Mouse (Mus musculus) kidney, adult 2 months (tissue): ENCODE data around the gene Psmb10. TPM values are rescaled to one million over a fixed set of nuclear protein-coding genes. Genes with fewer than 3 reads are reported as not detected.

Experiments
- DNase-seq: peaks from one replicate; pipeline ENCODE4 v3.0.0; 2021
- H3K27ac ChIP-seq: fragments of 200-500 bp; 2 replicates; pipeline ENCODE4 v1.5.1; 2012; ENCODE audit warnings: low read depth, low read length, control low read depth, inconsistent platforms; ENCODE audit not compliant: insufficient read depth
- H3K27me3 ChIP-seq: fragments of 200-500 bp; replicated peaks from 2 replicates; pipeline ENCODE4 v1.6.1; 2012; ENCODE audit warnings: mild to moderate bottlenecking, moderate library complexity, low read length, inconsistent platforms; ENCODE audit not compliant: control insufficient read depth, insufficient read depth
- H3K36me3 ChIP-seq: fragments of 200-500 bp; 2 replicates; pipeline ENCODE4 v1.6.1; 2012; ENCODE audit warnings: mild to moderate bottlenecking, moderate library complexity, low read length, inconsistent platforms; ENCODE audit not compliant: control insufficient read depth, insufficient read depth
- H3K4me1 ChIP-seq: fragments of 200-500 bp; 2 replicates; pipeline ENCODE4 v1.6.1; 2011; ENCODE audit warnings: low read length; ENCODE audit not compliant: control insufficient read depth, insufficient read depth
- H3K4me3 ChIP-seq: fragments of 200-500 bp; 2 replicates; pipeline ENCODE4 v1.5.1; 2011; ENCODE audit warnings: mild to moderate bottlenecking, low read depth, low read length, control low read depth; ENCODE audit not compliant: insufficient read depth
- CTCF ChIP-seq: fragments of 200-500 bp; conservative IDR thresholded peaks from 2 replicates; pipeline ENCODE4 v1.5.1; 2011; ENCODE audit warnings: low read depth, mild to moderate bottlenecking, control low read depth, low read length, moderate library complexity, mixed read lengths; ENCODE audit not compliant: insufficient read depth, insufficient read length
- POLR2A ChIP-seq: fragments of 200-500 bp; IDR thresholded peaks from one replicate; pipeline ENCODE4 v1.6.1; 2011; ENCODE audit warnings: low read depth, low read length, control low read depth
- WGBS: fragments of 180-500 bp; shearing (Covaris S2); methylation state at CpG from one replicate; pipeline ENCODE4 v1.1.7; 2018; 5-methylcytosine and 5-hydroxymethylcytosine counted together
- polyA plus RNA-seq: library from polyadenylated mRNA; depleted of rRNA; stranded (reverse); fragments of >200 nt; gene quantifications from 2 replicates; pipeline ENCODE4 v1.2.3, GENCODE M21; 2012

Gene Psmb10
- polyA plus RNA-seq, 1 experiment = 88.0 TPM

DNA sequence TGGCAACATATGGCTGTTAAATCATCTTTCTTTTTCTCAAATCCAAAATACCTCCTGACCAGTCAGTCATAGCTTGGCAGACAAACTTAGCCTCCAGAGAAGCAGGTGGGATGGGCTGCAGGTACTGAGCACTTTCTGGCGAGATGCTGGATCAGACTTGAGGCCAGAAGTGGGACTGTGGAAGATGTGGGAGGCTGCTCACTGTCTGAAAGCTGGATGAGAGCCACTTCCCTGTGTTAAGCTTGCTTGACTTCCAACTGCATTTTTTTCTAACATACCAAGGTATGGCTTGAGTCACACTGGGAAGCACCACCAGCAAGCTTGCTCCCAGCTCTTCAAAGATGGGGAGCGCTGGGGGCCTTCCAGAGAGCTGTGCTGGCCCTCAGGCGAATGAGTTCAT is 13.1 kb downstream of the Psmb10 start:
- no peaks in the 10 kb centered on the region for H3K4me1 ChIP-seq
- no peaks in the 10 kb centered on the region for H3K27me3 ChIP-seq
- no peak overlapping the region for H3K27ac ChIP-seq
- no peaks in the 10 kb centered on the region for H3K36me3 ChIP-seq
- WGBS = 79% methylated on average over 3 of the region's 3 CpGs
- DNase-seq = no peak
- H3K4me3 ChIP-seq = no peak overlapping the region
- no peak for TF ChIP-seq CTCF
- no peak for TF ChIP-seq POLR2A

DNA sequence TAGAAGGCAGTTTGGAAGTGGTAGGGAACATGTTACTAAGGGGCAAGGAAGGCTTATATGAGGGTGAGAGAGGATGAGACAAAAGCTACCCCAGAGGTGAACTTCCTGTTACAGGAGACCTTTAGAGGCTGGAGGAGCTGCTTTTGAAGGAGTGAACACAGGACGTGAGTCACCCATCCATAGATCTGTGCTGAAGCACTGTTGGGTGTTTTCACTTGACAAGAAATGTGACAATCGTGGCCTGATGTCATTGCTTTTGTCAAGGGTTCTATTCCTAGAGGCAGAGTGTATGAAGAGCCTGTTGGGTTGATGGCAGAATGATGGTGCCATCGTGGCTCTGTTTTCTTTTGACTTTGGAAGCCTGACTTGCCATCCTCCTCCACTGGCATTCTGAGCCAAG is 18.9 kb downstream of the Psmb10 start:
- no peak overlapping the region for H3K4me3 ChIP-seq
- H3K36me3 ChIP-seq = no peaks in the 10 kb centered on the region
- no peaks in the 10 kb centered on the region for H3K4me1 ChIP-seq
- no peak overlapping the region for H3K27ac ChIP-seq
- no peak for DNase-seq
- H3K27me3 ChIP-seq = no peaks in the 10 kb centered on the region
- WGBS = 70% methylated on average over 3 of the region's 3 CpGs
- TF ChIP-seq POLR2A (no peak), CTCF (no peak)

DNA sequence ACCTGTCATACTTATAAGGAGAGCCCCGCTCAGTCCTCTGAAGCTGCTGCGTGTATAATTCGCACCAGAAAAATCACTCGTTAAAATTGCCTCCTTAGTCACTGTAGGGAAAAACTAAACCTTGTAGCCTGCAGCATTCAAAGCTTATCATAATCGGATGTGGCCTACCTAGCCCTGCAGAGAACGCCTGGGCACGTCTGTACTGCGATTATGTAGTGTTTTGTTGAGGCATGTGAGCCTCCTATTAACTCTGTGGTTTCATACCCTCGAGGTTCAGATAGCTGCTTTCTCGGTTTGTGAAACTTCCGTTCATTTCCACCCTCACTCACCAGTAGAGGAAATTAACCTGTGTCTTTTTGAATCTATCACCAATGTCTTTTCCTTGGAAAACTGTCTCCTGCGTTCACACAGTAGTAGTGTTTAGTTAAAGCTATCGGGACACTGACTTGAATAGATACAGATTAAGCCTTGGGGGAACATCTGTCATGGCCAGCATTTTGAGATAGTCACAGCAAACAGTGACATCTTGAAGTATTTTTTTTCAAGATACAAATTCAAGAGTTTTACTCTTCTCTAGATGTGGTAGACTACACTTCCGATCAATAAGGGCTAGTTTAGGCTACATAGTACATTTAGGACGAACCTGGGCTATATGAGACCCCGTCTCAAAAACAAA is 37.2 kb downstream of the Psmb10 start:
- 25% methylated on average over 16 of the region's 16 CpGs for WGBS

DNA sequence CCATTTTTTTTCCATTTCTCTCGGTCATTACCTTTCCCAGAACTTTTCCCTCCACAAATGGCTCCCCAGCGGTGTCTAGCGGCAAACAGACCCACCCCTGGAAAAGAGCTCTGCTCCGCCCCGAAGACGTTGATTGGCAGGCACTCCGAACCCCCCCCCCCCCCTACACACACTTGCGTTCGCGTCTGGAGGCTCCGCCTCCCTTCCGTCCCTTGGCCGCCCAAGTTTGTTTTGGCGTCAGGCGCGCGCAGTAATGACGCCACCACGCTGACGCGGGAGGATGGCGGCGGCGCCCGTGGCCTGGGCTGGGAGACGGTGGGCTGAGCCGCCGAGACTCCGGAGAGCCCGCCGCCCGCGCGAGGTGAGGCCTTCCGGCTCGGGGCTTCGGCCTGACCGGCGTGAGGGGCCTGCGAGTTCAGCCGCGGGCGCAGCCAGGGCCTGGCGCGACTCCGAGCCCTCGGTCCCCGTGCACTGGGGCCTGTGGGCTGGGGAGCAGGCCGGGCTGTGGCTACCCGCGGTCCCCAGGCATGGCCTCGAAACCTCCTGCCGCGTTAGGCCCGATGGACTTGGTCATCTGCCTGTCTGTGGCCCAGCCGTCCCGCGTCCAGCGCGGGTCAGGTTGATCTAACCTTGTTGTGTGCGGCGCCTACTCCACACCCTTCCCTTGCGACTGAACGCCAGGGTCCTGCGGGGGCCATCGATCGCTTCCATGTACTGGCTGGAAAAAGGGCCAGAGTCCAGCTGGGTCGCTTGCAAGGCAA is 37.9 kb downstream of the Psmb10 start, which contains the start of gene Pskh1:
Gene Pskh1, plus strand, starts transcription at position 262 of the 761 bp plus-strand sequence.
- Histone ChIP-seq H3K4me3 (peak within 1 kb of the TSS; percentile 90), H3K27me3 (no peaks in the 10 kb centered on the region), H3K36me3 (no peaks in the 10 kb centered on the region; the same call in 1 of the 2 replicates), H3K27ac (peak within 1 kb of the TSS; percentile 59), H3K4me1 (peaks cover 2% of the 10 kb centered on the region; the same call in 1 of the 2 replicates)
- WGBS = under 1% methylated on average over 68 of the region's 68 CpGs
- peak; percentile 95 for DNase-seq
- TF ChIP-seq POLR2A = peak; percentile 43
- TF ChIP-seq CTCF = no peak

More for the DNA sequence above, 37.2 kb downstream of the Psmb10 start:
- DNase-seq = no peak
- H3K36me3 ChIP-seq = no peaks in the 10 kb centered on the region; the same call in 1 of the 2 replicates
- no peak overlapping the region for H3K27ac ChIP-seq
- H3K4me3 ChIP-seq = peak overlapping the region; percentile 90
- H3K27me3 ChIP-seq = no peaks in the 10 kb centered on the region
- peaks cover 2% of the 10 kb centered on the region; the same call in 1 of the 2 replicates for H3K4me1 ChIP-seq
- TF ChIP-seq CTCF = no peak

DNA sequence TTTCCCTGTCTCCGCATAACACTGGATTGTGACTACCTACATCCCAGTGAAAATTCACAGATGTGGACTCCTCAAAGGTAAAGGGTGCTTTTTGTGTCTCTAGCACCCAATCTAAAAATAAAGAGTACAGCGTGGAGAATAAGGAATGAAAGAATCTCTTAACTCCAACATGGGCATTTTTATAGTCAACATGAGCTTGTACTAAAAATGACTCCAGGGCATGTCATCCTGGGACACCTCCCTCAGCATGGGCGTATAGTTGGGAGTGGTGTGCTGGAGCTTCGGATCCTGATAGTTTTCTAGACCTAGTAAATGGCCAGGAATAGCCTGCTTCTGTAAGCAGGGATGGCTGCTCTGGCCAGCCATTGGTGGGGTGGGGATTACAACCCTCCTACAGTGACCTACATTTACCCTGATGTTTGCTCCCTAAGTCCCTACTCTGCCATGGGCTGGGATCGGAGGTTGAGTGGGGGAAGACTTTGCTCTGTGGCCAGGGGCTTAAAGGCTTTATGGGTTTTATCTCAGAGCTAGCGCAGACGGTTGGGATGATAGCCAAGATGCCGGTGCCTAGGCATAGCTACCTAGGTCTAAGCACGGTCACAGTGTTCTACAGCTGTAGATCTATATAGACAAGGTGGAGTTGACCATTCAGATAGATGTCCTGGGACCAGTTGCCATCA is 40.3 kb downstream of the Psmb10 start:
- Histone ChIP-seq H3K27me3 (no peaks in the 10 kb centered on the region), H3K4me3 (no peak overlapping the region), H3K27ac (no peak overlapping the region), H3K36me3 (no peaks in the 10 kb centered on the region), H3K4me1 (peaks cover 2% of the 10 kb centered on the region; the same call in 1 of the 2 replicates)
- no peak for TF ChIP-seq CTCF
- no peak for TF ChIP-seq POLR2A
- 82% methylated on average over 9 of the region's 9 CpGs for WGBS
- no peak for DNase-seq

DNA sequence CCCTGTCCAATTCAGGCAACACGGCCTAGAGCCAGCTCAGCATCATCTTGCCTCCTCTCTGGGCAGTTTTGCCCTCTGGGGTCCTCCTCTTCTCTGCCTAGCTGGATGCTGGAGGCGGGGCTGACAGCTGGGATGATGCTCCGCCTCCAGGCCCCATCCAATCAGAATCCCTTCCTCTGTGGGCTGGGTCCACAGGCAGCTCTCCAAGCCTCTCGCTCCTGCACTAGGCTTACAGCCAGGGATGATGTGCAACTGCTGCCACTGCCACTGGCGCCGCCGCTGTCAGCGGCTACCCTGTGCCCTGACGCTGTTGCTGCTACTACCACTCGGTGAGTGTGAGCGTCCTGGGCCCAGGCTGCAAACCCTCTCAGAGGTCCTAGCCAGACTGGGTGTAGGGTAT is 44.9 kb downstream of the Psmb10 start, which contains the start of gene Nrn1l:
Gene Nrn1l, plus strand, starts transcription at position 229 of the 400 bp plus-strand sequence.
- no peak within 1 kb of the TSS for H3K4me3 ChIP-seq
- WGBS = 18% methylated on average over 11 of the region's 11 CpGs
- DNase-seq = peak; percentile 87

More for the DNA sequence above, 44.9 kb downstream of the Psmb10 start, which contains the start of gene Nrn1l:
- no peak for TF ChIP-seq CTCF
- no peak for TF ChIP-seq POLR2A
- Histone ChIP-seq H3K4me1 (no peaks in the 10 kb centered on the region), H3K27ac (no peak within 1 kb of the TSS), H3K36me3 (no peaks in the 10 kb centered on the region), H3K27me3 (no peaks in the 10 kb centered on the region)
